22 mouse cellular contexts compared by ENCODE assay signal in the genomic region with DNA sequence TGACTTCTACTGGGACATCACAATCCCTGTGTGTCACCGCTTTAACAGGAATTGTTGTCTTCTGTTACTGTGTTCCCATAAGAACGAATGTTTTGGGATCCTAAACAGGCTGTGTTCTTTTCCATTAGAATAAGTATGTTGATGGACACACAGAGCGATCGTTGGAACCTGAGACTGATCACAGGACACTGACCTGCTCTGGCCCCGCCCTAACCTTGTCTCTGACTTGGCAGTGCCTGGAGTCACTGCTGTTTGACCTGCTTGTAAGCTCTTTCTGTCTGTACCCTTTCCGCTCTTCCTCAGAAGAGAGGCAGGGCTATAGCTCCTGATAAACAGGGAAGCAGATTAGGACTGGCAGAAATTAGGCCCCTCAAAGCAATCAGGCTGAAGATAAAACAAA.
DNase-seq lines count a peak whose midpoint lies in the region; ATAC-seq and TF ChIP-seq lines count a peak whose summit lies in the region.
"Had no signal": no experiment of that assay in that cellular context is flagged by ENCODE, and none has a peak within 500 bp of the region (broad histone marks: within the 10 kb centered on the region; RNA-seq: fewer than 3 reads in every experiment).

No protein-coding gene starts in this region.

- no peak for TF ChIP-seq EP300 in liver, postnatal 0 days (IDR thresholded peaks at IDR 0.05; ENCODE audit: low read depth)
- TF ChIP-seq EP300 in lung, postnatal 0 days (IDR thresholded peaks at IDR 0.05): no peak

- WGBS in liver, postnatal 0 days (ENCODE audit: insufficient replicate concordance): 77% methylated on average over 6 of the region's 6 CpGs
- 53% methylated on average over 6 of the region's 6 CpGs for WGBS in liver, embryonic 12.5 days (ENCODE audit: insufficient replicate concordance)
- 73% methylated on average over 6 of the region's 6 CpGs for WGBS in lung, postnatal 0 days

- H3K4me1 ChIP-seq in liver, postnatal 0 days (ENCODE audit: insufficient read depth): no peaks in the 10 kb centered on the region
- no peaks in the 10 kb centered on the region for H3K4me1 ChIP-seq in liver, embryonic 12.5 days
- H3K4me1 ChIP-seq in lung, postnatal 0 days (ENCODE audit: insufficient read depth, low read depth, low read length): no peaks in the 10 kb centered on the region
- H3K4me1 ChIP-seq: embryonic facial prominence, embryonic 12.5 days; forebrain, embryonic 13.5 days; forebrain, embryonic 15.5 days had no signal

- DNase-seq in kidney, adult 9 months: peak; percentile 0
- DNase-seq in kidney, adult 11 months: no peak
- no peak for DNase-seq in liver, postnatal 0 days
- no peak for DNase-seq in lung, postnatal 0 days (ENCODE audit: low spot score)
- DNase-seq: adrenal gland, adult 8-10 months; adrenal gland, postnatal 14 days; adrenal gland, postnatal 36 days; B cell, adult 2 months; cerebellum, adult 11-12 months; cerebellum, adult 2 months; cerebellum, adult 9-10 months; cerebellum, postnatal 10 days; cerebellum, postnatal 25 days; forebrain, postnatal 0 days had no signal

- H3K9ac ChIP-seq in liver, postnatal 0 days (replicated peaks): no peak overlapping the region
- no peak overlapping the region for H3K9ac ChIP-seq in liver, embryonic 12.5 days
- no peak overlapping the region for H3K9ac ChIP-seq in lung, postnatal 0 days (replicated peaks; ENCODE audit: low read depth)
- H3K9ac ChIP-seq: embryonic facial prominence, embryonic 12.5 days; forebrain, embryonic 13.5 days; forebrain, embryonic 15.5 days; forebrain, postnatal 0 days had no signal

- H3K27ac ChIP-seq in liver, postnatal 0 days (ENCODE audit: low read depth): no peak overlapping the region
- H3K27ac ChIP-seq in liver, embryonic 12.5 days: no peak overlapping the region
- no peak overlapping the region for H3K27ac ChIP-seq in lung, postnatal 0 days (ENCODE audit: low read length)
- H3K27ac ChIP-seq: embryonic facial prominence, embryonic 10.5 days; embryonic facial prominence, embryonic 12.5 days; forebrain, embryonic 13.5 days; forebrain, embryonic 15.5 days had no signal

- no peaks in the 10 kb centered on the region for H3K36me3 ChIP-seq in liver, postnatal 0 days (replicated peaks; ENCODE audit: insufficient read depth, low read length)
- H3K36me3 ChIP-seq in liver, embryonic 12.5 days: no peaks in the 10 kb centered on the region
- no peaks in the 10 kb centered on the region for H3K36me3 ChIP-seq in lung, postnatal 0 days (ENCODE audit: insufficient read depth, low read length)
- H3K36me3 ChIP-seq: embryonic facial prominence, embryonic 10.5 days; embryonic facial prominence, embryonic 12.5 days; forebrain, embryonic 15.5 days had no signal

- ATAC-seq in liver, postnatal 0 days: no peak
- ATAC-seq in liver, embryonic 12.5 days: no peak
- no peak for ATAC-seq in lung, postnatal 0 days
- ATAC-seq: activated CD4-positive, CD25-positive, alpha-beta regulatory T cell, adult 4 months; CD4-positive, CD25-positive, alpha-beta regulatory T cell, adult 4 months; forebrain, embryonic 13.5 days; forebrain, embryonic 15.5 days; forebrain, postnatal 0 days had no signal

- H3K4me2 ChIP-seq in liver, postnatal 0 days (ENCODE audit: low read depth, low read length): no peak overlapping the region
- no peak overlapping the region for H3K4me2 ChIP-seq in liver, embryonic 12.5 days
- no peak overlapping the region for H3K4me2 ChIP-seq in lung, postnatal 0 days (replicated peaks; ENCODE audit: low read depth, low read length)
- H3K4me2 ChIP-seq: embryonic facial prominence, embryonic 12.5 days; forebrain, embryonic 13.5 days; forebrain, embryonic 15.5 days had no signal

- no peaks in the 10 kb centered on the region for H3K27me3 ChIP-seq in liver, postnatal 0 days (ENCODE audit: insufficient read depth, low read length)
- H3K27me3 ChIP-seq in liver, embryonic 12.5 days (replicated peaks): no peaks in the 10 kb centered on the region
- H3K27me3 ChIP-seq in lung, postnatal 0 days (replicated peaks; ENCODE audit: insufficient read depth, low read length): no peaks in the 10 kb centered on the region
- H3K27me3 ChIP-seq: CH12.LX; forebrain, embryonic 13.5 days; forebrain, embryonic 15.5 days had no signal

- H3K9me3 ChIP-seq in liver, postnatal 0 days (ENCODE audit: low read length): no peaks in the 10 kb centered on the region
- no peaks in the 10 kb centered on the region for H3K9me3 ChIP-seq in liver, embryonic 12.5 days (replicated peaks)
- H3K9me3 ChIP-seq in lung, postnatal 0 days (ENCODE audit: low read length): no peaks in the 10 kb centered on the region
- H3K9me3 ChIP-seq: embryonic facial prominence, embryonic 10.5 days; embryonic facial prominence, embryonic 12.5 days; forebrain, embryonic 13.5 days; forebrain, embryonic 15.5 days had no signal

- TF ChIP-seq CTCF in liver, postnatal 0 days (IDR thresholded peaks at IDR 0.05; ENCODE audit: low read depth): 0 out of 2 replicates have a peak, but pooled peaks have one; percentile 19
- no peak for TF ChIP-seq CTCF in lung, postnatal 0 days (IDR thresholded peaks at IDR 0.05)

- H3K4me3 ChIP-seq in liver, postnatal 0 days (ENCODE audit: low read depth, low read length): no peak overlapping the region
- H3K4me3 ChIP-seq in liver, embryonic 12.5 days: no peak overlapping the region
- H3K4me3 ChIP-seq in lung, postnatal 0 days (ENCODE audit: low read depth, low read length): no peak overlapping the region
- H3K4me3 ChIP-seq: embryonic facial prominence, embryonic 10.5 days; embryonic facial prominence, embryonic 12.5 days; forebrain, embryonic 13.5 days; forebrain, embryonic 15.5 days had no signal
